Mouse (Mus musculus): ENCODE data around the gene Kif26a. TPM values are rescaled to one million over a fixed set of nuclear protein-coding genes. Genes with fewer than 3 reads are reported as not detected.
A peak's percentile ranks its signal among the peaks of the same experiment; 100 is the strongest.

Kif26a gene
- 2.6 and 3.6 TPM in 2 replicates for polyA plus RNA-seq (2014; fragmentation: Nextera tagmentation; extraction: Ambion mirVana)

GRCm38 (mm10) chr12:112145875-112146651 lies at the start of gene Kif26a:
Gene Kif26a, plus strand, starts transcription at chr12:112146208.
- no peaks in the 10 kb centered on the region for H3K9me3 ChIP-seq (ENCODE audit: control insufficient read depth, low read length)
- H3K36me3 ChIP-seq (ENCODE audit: control insufficient read depth, insufficient read depth, low read length), result no peaks in the 10 kb centered on the region
- H3K27ac ChIP-seq (ENCODE audit: low read depth), result peak within 1 kb of the TSS; percentile 65
- H3K4me1 ChIP-seq (replicated peaks; ENCODE audit: control insufficient read depth, insufficient read depth, low read length), result peaks cover 23% of the 10 kb centered on the region; the same call in 1 of the 2 replicates
- H3K4me2 ChIP-seq (ENCODE audit: low read length), result peak within 1 kb of the TSS; percentile 91
- peaks cover 38% of the 10 kb centered on the region for H3K27me3 ChIP-seq (replicated peaks; ENCODE audit: control insufficient read depth, insufficient read depth, low read length)
- WGBS, result 0% methylated on average over 54 of the region's 68 CpGs
- H3K4me3 ChIP-seq (ENCODE audit: low read depth, low read length), result peak within 1 kb of the TSS; percentile 58
- ATAC-seq (replicated peaks; ENCODE audit: low FRiP score, low TSS enrichment, low read depth), result peak; percentile 66
- peak within 1 kb of the TSS; percentile 59 for H3K9ac ChIP-seq (ENCODE audit: low read length)
- peak; percentile 89 for DNase-seq (ENCODE audit: low spot score)

- Histone ChIP-seq H3K27ac (ENCODE audit: low read depth) (no peak overlapping the region), H3K4me2 (ENCODE audit: low read length) (no peak overlapping the region), H3K4me1 (replicated peaks; ENCODE audit: control insufficient read depth, insufficient read depth, low read length) (no peaks in the 10 kb centered on the region), H3K4me3 (ENCODE audit: low read depth, low read length) (no peak overlapping the region), H3K36me3 (ENCODE audit: control insufficient read depth, insufficient read depth, low read length) (no peaks in the 10 kb centered on the region), H3K9ac (ENCODE audit: low read length) (no peak overlapping the region), H3K9me3 (ENCODE audit: control insufficient read depth, low read length) (no peaks in the 10 kb centered on the region), H3K27me3 (replicated peaks; ENCODE audit: control insufficient read depth, insufficient read depth, low read length) (no peaks in the 10 kb centered on the region)
- DNase-seq (ENCODE audit: low spot score) (no peak), ATAC-seq (replicated peaks; ENCODE audit: low FRiP score, low TSS enrichment, low read depth) (no peak)
- 78% methylated on average over 8 of the region's 8 CpGs for WGBS
Observed at GRCm38 (mm10) chr12:112096733-112097117, 49.3 kb upstream of the Kif26a start.

GRCm38 (mm10) chr12:112100106-112100505 lies 45.9 kb upstream of the Kif26a start:
- DNase-seq (ENCODE audit: low spot score) (no peak), ATAC-seq (replicated peaks; ENCODE audit: low FRiP score, low TSS enrichment, low read depth) (no peak)
- Histone ChIP-seq H3K9ac (ENCODE audit: low read length) (no peak overlapping the region), H3K36me3 (ENCODE audit: control insufficient read depth, insufficient read depth, low read length) (no peaks in the 10 kb centered on the region), H3K27me3 (replicated peaks; ENCODE audit: control insufficient read depth, insufficient read depth, low read length) (no peaks in the 10 kb centered on the region), H3K4me2 (ENCODE audit: low read length) (no peak overlapping the region), H3K27ac (ENCODE audit: low read depth) (no peak overlapping the region), H3K9me3 (ENCODE audit: control insufficient read depth, low read length) (no peaks in the 10 kb centered on the region), H3K4me1 (replicated peaks; ENCODE audit: control insufficient read depth, insufficient read depth, low read length) (no peaks in the 10 kb centered on the region), H3K4me3 (ENCODE audit: low read depth, low read length) (no peak overlapping the region)
- 66% methylated on average over 4 of the region's 4 CpGs for WGBS

- no peaks in the 10 kb centered on the region for H3K36me3 ChIP-seq (ENCODE audit: control insufficient read depth, insufficient read depth, low read length)
- H3K4me1 ChIP-seq (replicated peaks; ENCODE audit: control insufficient read depth, insufficient read depth, low read length), result no peaks in the 10 kb centered on the region
- WGBS, result 51% methylated on average over 4 of the region's 4 CpGs
- no peak overlapping the region for H3K4me2 ChIP-seq (ENCODE audit: low read length)
- no peak for ATAC-seq (replicated peaks; ENCODE audit: low FRiP score, low TSS enrichment, low read depth)
- H3K9ac ChIP-seq (ENCODE audit: low read length), result no peak overlapping the region
- H3K4me3 ChIP-seq (ENCODE audit: low read depth, low read length), result no peak overlapping the region
- no peak for DNase-seq (ENCODE audit: low spot score)
- no peaks in the 10 kb centered on the region for H3K27me3 ChIP-seq (replicated peaks; ENCODE audit: control insufficient read depth, insufficient read depth, low read length)
- no peaks in the 10 kb centered on the region for H3K9me3 ChIP-seq (ENCODE audit: control insufficient read depth, low read length)
- no peak overlapping the region for H3K27ac ChIP-seq (ENCODE audit: low read depth)
Observed at GRCm38 (mm10) chr12:112101045-112101444, 45.0 kb upstream of the Kif26a start.

- Histone ChIP-seq H3K9ac (ENCODE audit: low read length) (no peak overlapping the region), H3K27ac (ENCODE audit: low read depth) (no peak overlapping the region), H3K4me1 (replicated peaks; ENCODE audit: control insufficient read depth, insufficient read depth, low read length) (peaks cover 9% of the 10 kb centered on the region), H3K4me3 (ENCODE audit: low read depth, low read length) (no peak overlapping the region), H3K27me3 (replicated peaks; ENCODE audit: control insufficient read depth, insufficient read depth, low read length) (no peaks in the 10 kb centered on the region), H3K4me2 (ENCODE audit: low read length) (no peak overlapping the region), H3K9me3 (ENCODE audit: control insufficient read depth, low read length) (no peaks in the 10 kb centered on the region), H3K36me3 (ENCODE audit: control insufficient read depth, insufficient read depth, low read length) (no peaks in the 10 kb centered on the region)
- WGBS, result 86% methylated on average over 5 of the region's 5 CpGs
- DNase-seq (ENCODE audit: low spot score), result no peak
- no peak for ATAC-seq (replicated peaks; ENCODE audit: low FRiP score, low TSS enrichment, low read depth)
Observed at GRCm38 (mm10) chr12:112103179-112103578, 42.8 kb upstream of the Kif26a start.

- H3K27me3 ChIP-seq (replicated peaks; ENCODE audit: control insufficient read depth, insufficient read depth, low read length), result no peaks in the 10 kb centered on the region
- no peaks in the 10 kb centered on the region for H3K9me3 ChIP-seq (ENCODE audit: control insufficient read depth, low read length)
- no peak overlapping the region for H3K9ac ChIP-seq (ENCODE audit: low read length)
- H3K4me3 ChIP-seq (ENCODE audit: low read depth, low read length), result no peak overlapping the region
- peaks cover 9% of the 10 kb centered on the region for H3K4me1 ChIP-seq (replicated peaks; ENCODE audit: control insufficient read depth, insufficient read depth, low read length)
- WGBS, result 88% methylated on average over 11 of the region's 11 CpGs
- no peak overlapping the region for H3K4me2 ChIP-seq (ENCODE audit: low read length)
- no peaks in the 10 kb centered on the region for H3K36me3 ChIP-seq (ENCODE audit: control insufficient read depth, insufficient read depth, low read length)
- ATAC-seq (replicated peaks; ENCODE audit: low FRiP score, low TSS enrichment, low read depth), result no peak
- no peak overlapping the region for H3K27ac ChIP-seq (ENCODE audit: low read depth)
- no peak for DNase-seq (ENCODE audit: low spot score)
Observed at GRCm38 (mm10) chr12:112104890-112105289, 41.1 kb upstream of the Kif26a start.

GRCm38 (mm10) chr12:112106541-112106971 lies 39.5 kb upstream of the Kif26a start, which contains the start of gene Aspg:
Gene Aspg, plus strand, starts transcription at chr12:112106679.
- DNase-seq (ENCODE audit: low spot score), result peak; percentile 74
- peak within 1 kb of the TSS; percentile 27 for H3K4me3 ChIP-seq (ENCODE audit: low read depth, low read length)
- no peak within 1 kb of the TSS for H3K27ac ChIP-seq (ENCODE audit: low read depth)
- WGBS, result under 1% methylated on average over 14 of the region's 14 CpGs
- no peaks in the 10 kb centered on the region for H3K9me3 ChIP-seq (ENCODE audit: control insufficient read depth, low read length)
- peak within 1 kb of the TSS; percentile 48 for H3K4me2 ChIP-seq (ENCODE audit: low read length)
- 0 out of 2 replicates have a peak within 1 kb of the TSS, but pooled peaks have one; percentile 16 for H3K9ac ChIP-seq (ENCODE audit: low read length)
- peak; percentile 84 for ATAC-seq (replicated peaks; ENCODE audit: low FRiP score, low TSS enrichment, low read depth)
- peaks cover 9% of the 10 kb centered on the region for H3K4me1 ChIP-seq (replicated peaks; ENCODE audit: control insufficient read depth, insufficient read depth, low read length)
- H3K27me3 ChIP-seq (replicated peaks; ENCODE audit: control insufficient read depth, insufficient read depth, low read length), result no peaks in the 10 kb centered on the region
- H3K36me3 ChIP-seq (ENCODE audit: control insufficient read depth, insufficient read depth, low read length), result no peaks in the 10 kb centered on the region

- ATAC-seq (replicated peaks; ENCODE audit: low FRiP score, low TSS enrichment, low read depth) (no peak), DNase-seq (ENCODE audit: low spot score) (no peak)
- peak overlapping the region; percentile 48 for H3K4me2 ChIP-seq (ENCODE audit: low read length)
- no peaks in the 10 kb centered on the region for H3K9me3 ChIP-seq (ENCODE audit: control insufficient read depth, low read length)
- peaks cover 9% of the 10 kb centered on the region for H3K4me1 ChIP-seq (replicated peaks; ENCODE audit: control insufficient read depth, insufficient read depth, low read length)
- no peaks in the 10 kb centered on the region for H3K36me3 ChIP-seq (ENCODE audit: control insufficient read depth, insufficient read depth, low read length)
- H3K27ac ChIP-seq (ENCODE audit: low read depth), result no peak overlapping the region
- no peaks in the 10 kb centered on the region for H3K27me3 ChIP-seq (replicated peaks; ENCODE audit: control insufficient read depth, insufficient read depth, low read length)
- WGBS, result 88% methylated on average over 8 of the region's 8 CpGs
- H3K4me3 ChIP-seq (ENCODE audit: low read depth, low read length), result no peak overlapping the region; the same call in 1 of the 2 replicates
- no peak overlapping the region for H3K9ac ChIP-seq (ENCODE audit: low read length)
Observed at GRCm38 (mm10) chr12:112107685-112108084, 38.3 kb upstream of the Kif26a start.

Data from intestine, embryonic 14.5 days (tissue).